Mouse (Mus musculus) midbrain, embryonic 13.5 days (tissue): ENCODE data around the gene Vdac2. TPM values are rescaled to one million over a fixed set of nuclear protein-coding genes. Genes with fewer than 3 reads are reported as not detected.

Experiments
- ATAC-seq: fragments of 200-750 bp; cut with Nextera tagmentation; 2 replicates; pipeline ENCODE4 v1.8.0; 2017; ENCODE audit warnings: mild to moderate bottlenecking, moderate TSS enrichment, moderate library complexity
- H3K27ac ChIP-seq: fragments of 300-500 bp; sonication (generic); 2 replicates; pipeline ENCODE4 v1.5.1; 2015; ENCODE audit warnings: inconsistent platforms, mild to moderate bottlenecking, moderate library complexity
- H3K27me3 ChIP-seq: fragments of 300-500 bp; sonication (generic); 2 replicates; pipeline ENCODE4 v1.6.1; 2015; ENCODE audit warnings: mild to moderate bottlenecking, inconsistent platforms
- H3K36me3 ChIP-seq: fragments of 300-500 bp; sonication (generic); 2 replicates; pipeline ENCODE4 v1.6.1; 2015; ENCODE audit warnings: mild to moderate bottlenecking, inconsistent platforms
- H3K4me1 ChIP-seq: fragments of 300-500 bp; sonication (generic); replicated peaks from 2 replicates; pipeline ENCODE4 v1.6.1; 2015; ENCODE audit warnings: inconsistent platforms
- H3K4me2 ChIP-seq: fragments of 300-500 bp; sonication (generic); replicated peaks from 2 replicates; pipeline ENCODE4 v1.6.1; 2015; ENCODE audit warnings: moderate library complexity, mild to moderate bottlenecking, inconsistent platforms
- H3K4me3 ChIP-seq: fragments of 300-500 bp; sonication (generic); replicated peaks from 2 replicates; pipeline ENCODE4 v1.5.1; 2015; ENCODE audit warnings: mild to moderate bottlenecking, inconsistent platforms
- H3K9ac ChIP-seq: fragments of 300-500 bp; sonication (generic); replicated peaks from 2 replicates; pipeline ENCODE4 v1.6.1; 2015; ENCODE audit warnings: mild to moderate bottlenecking, inconsistent platforms
- H3K9me3 ChIP-seq: fragments of 300-500 bp; sonication (generic); 2 replicates; pipeline ENCODE4 v1.6.1; 2016; ENCODE audit warnings: mild to moderate bottlenecking, inconsistent platforms
- WGBS: fragments of 180-500 bp; shearing (Covaris S2); methylation state at CpG from one replicate; pipeline ENCODE4 v1.1.7; 2015; 5-methylcytosine and 5-hydroxymethylcytosine counted together
- polyA plus RNA-seq: library from polyadenylated mRNA; unstranded; fragments of >200 nt; fragmentation: Nextera tagmentation; extraction: Ambion mirVana; gene quantifications from 2 replicates; pipeline ENCODE4 v1.2.1, GENCODE M21; 2015

Vdac2 gene
- polyA plus RNA-seq, 1 experiment from 2014 or later, result 266 TPM

DNA sequence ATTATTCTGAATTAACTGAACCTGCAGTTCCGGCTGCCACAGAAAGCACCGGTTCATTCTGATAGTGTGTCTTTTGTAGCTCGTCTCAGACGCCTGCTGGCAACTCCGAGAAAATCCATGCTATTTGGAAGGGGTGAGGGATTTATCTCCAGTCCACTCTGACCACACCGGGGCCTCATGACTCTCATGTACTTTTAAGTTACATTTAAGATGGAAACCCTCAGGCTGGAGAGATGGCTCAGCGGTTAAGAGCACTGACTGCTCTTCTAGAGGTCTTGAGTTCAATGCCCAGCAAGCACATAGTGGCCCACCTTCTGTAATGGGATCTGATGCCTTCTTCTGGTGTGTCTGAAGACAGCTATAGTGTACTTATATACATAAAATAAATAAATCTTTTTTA is 2.7 kb upstream of the Vdac2 start:
- Histone ChIP-seq H3K9me3 (no peaks in the 10 kb centered on the region), H3K4me2 (no peak overlapping the region), H3K9ac (no peak overlapping the region), H3K36me3 (no peaks in the 10 kb centered on the region), H3K4me1 (no peaks in the 10 kb centered on the region), H3K27me3 (no peaks in the 10 kb centered on the region), H3K27ac (no peak overlapping the region), H3K4me3 (no peak overlapping the region)
- no peak for ATAC-seq
- 68% methylated on average over 7 of the region's 7 CpGs for WGBS

DNA sequence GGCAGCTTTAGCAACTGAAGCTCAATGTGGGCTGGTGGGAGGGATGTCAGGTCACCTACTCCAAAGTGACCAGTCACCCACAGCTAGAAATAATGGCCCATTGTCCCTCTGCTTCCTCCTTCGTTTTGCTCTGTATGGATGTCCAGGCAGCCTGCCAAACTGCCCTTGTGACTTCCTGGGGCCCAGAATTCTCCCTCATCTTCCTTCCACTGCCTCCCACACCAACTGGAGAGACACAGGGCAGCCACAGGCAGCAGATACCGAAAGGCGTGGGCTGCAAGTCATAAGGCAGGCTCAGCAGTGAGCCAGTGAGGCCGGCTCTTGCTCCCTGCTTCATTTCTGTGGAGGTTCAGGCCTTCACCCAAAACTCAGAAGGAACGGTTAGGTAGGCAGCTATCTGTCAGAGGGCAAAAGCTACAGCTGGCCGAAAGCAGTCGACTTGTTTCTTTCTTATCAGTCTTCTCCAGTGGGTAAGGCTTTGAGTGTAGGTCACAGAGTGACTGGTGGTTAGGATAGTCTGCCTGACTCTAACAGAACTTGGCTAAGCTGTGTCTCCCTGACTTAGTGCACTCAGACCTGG is 2.2 kb upstream of the Vdac2 start:
- no peaks in the 10 kb centered on the region for H3K27me3 ChIP-seq
- H3K9me3 ChIP-seq, result no peaks in the 10 kb centered on the region
- no peak overlapping the region for H3K4me2 ChIP-seq
- no peak overlapping the region for H3K4me3 ChIP-seq
- H3K36me3 ChIP-seq, result no peaks in the 10 kb centered on the region
- no peak overlapping the region for H3K9ac ChIP-seq
- no peaks in the 10 kb centered on the region for H3K4me1 ChIP-seq
- no peak overlapping the region for H3K27ac ChIP-seq
- WGBS, result 68% methylated on average over 7 of the region's 7 CpGs
- ATAC-seq, result no peak

DNA sequence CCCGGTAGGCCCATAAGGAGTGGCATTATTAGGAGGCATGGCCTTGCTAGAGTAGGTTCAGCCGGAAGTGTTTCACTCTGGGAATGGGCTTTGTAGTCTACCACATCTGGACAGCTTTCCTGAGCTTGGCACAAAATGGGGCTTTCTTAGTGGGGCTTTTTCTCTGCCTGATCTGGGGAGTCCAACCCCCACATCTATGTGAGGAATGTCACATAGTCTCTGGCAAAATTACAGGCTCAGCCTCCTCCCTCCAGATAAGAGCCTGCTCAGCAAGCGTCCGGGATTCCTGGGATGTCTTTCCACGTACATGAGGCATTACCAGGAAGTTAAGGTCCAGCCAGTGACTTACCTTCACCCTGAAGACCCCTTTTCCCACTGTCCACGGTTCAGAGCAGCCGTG is 1.1 kb upstream of the Vdac2 start:
- WGBS, result 88% methylated on average over 7 of the region's 7 CpGs

DNA sequence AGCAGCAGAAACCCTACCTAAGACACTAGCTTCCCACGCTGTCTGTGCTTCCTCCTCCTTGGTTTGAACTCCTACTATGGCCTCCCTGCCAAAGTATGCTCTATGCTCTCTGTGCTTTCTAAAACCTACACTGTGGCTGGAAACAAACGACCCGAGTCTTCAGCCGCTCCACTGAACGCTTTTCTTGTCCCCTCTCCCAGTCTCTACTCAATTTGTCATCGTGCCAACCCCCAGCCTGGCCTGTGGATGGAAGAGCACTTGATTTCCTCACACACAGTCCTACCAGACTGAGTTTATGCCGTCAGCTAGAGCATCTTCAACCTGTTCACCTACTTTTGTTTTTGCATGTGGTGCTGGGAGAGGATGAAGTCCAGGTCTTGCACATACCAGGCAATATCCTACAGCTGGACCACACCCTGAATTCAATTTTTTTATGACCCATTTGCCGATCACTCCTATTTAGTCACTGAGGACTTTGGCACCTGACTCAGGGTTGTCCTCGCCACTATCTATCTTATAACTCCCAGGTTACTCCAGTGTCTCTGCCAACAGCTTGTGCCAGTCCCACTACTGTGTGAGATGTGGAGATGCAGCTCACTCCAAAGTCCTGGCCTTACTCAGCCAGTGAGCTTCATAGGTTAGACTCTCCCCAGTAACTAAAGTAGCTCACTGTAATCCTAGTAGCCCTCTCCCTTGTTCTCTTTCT is 901 bp downstream of the Vdac2 start:
- Histone ChIP-seq H3K27me3 (no peaks in the 10 kb centered on the region), H3K4me2 (no peak overlapping the region), H3K4me1 (peaks cover 6% of the 10 kb centered on the region), H3K9me3 (no peaks in the 10 kb centered on the region), H3K4me3 (no peak overlapping the region), H3K9ac (no peak overlapping the region), H3K36me3 (no peaks in the 10 kb centered on the region), H3K27ac (no peak overlapping the region)
- 89% methylated on average over 9 of the region's 9 CpGs for WGBS
- ATAC-seq, result no peak

More for the DNA sequence above, 1.1 kb upstream of the Vdac2 start:
- H3K4me2 ChIP-seq, result no peak overlapping the region
- H3K27me3 ChIP-seq, result no peaks in the 10 kb centered on the region
- ATAC-seq, result no peak
- no peaks in the 10 kb centered on the region for H3K4me1 ChIP-seq
- H3K9ac ChIP-seq, result no peak overlapping the region
- H3K36me3 ChIP-seq, result no peaks in the 10 kb centered on the region
- no peaks in the 10 kb centered on the region for H3K9me3 ChIP-seq
- H3K4me3 ChIP-seq, result no peak overlapping the region
- no peak overlapping the region for H3K27ac ChIP-seq

DNA sequence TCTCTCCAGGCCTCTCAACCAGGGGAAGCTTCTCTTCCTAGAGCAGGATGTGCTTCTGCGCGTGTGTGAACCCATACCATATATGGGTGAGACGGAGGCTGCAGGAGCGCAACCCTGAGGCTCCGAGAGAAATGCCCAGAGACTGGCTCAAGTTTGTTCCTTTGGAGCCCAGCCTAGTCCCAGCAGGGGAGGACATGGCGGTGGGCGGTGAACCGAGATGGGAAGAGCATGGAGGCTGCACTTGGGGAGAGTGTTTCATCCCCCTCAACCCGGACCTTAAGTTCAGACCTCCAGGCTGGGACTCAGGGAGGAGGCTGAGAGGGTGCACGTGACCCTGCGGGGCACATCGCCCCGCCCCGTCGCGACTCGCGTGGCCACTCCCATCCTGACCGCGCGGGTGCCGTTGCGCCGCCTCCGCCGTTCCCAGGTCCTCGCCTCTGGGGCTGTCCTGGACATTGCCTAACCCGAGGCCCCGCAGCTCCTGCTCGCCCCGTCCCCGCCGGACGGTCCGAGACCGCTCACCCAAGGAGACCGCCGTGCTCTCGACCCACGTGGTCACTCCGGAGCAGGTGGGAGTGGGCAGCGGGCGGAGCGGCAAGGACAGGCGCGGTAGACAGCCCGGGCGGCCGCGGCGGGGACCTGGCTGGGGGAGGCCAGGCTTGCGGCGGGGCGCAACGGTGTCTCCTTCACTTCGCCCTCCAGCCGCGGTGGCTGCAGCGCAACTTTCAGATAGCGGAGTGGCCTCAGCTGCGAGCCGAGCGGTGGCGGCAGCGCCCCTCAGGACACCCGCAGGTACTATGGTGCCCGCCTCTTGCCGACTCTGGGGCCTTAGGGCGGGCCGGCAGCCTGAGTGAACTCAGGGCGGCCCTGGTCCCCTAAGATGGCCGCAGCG is 6.1 kb downstream of the Vdac2 start:
- H3K9ac ChIP-seq, result peak overlapping the region; percentile 93
- peak overlapping the region; percentile 95 for H3K4me3 ChIP-seq
- ATAC-seq, result peak; percentile 97
- H3K4me1 ChIP-seq, result peaks cover 30% of the 10 kb centered on the region
- H3K4me2 ChIP-seq, result peak overlapping the region; percentile 88
- under 1% methylated on average over 73 of the region's 73 CpGs for WGBS
- no peaks in the 10 kb centered on the region for H3K9me3 ChIP-seq
- H3K27ac ChIP-seq, result peak overlapping the region; percentile 88
- H3K36me3 ChIP-seq, result peaks cover 19% of the 10 kb centered on the region
- H3K27me3 ChIP-seq, result no peaks in the 10 kb centered on the region

DNA sequence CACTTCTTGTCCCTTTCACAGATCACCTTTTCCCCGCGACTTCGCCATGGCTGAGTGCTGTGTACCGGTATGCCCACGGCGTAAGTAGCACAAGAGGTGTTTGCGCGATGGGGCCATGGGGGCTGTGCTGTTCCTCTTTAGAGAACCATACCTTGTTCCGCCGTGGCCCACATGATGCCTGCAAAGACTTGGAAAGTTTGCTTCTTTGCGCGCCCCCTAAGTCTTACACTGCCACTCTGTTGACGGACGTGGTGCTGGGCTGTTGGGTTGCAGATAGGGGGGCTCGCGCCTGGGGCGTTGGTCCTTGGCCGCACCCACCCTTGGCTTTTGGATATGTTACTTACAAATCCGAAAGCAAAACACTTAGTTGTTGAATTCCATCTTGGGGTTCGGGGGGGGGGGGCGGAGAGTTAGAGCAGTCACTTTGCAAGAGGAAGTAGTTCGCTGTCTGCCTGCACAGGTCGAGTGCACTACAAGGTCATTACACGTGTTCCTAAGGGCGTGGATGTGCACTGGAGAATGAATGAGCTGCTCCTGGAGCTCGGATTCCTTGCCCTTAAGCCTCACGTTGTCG is 6.9 kb downstream of the Vdac2 start:
- Histone ChIP-seq H3K27ac (peak overlapping the region; percentile 88), H3K36me3 (peaks cover 25% of the 10 kb centered on the region), H3K4me3 (peak overlapping the region; percentile 95), H3K27me3 (no peaks in the 10 kb centered on the region), H3K9ac (peak overlapping the region; percentile 93), H3K9me3 (no peaks in the 10 kb centered on the region), H3K4me2 (peak overlapping the region; percentile 88), H3K4me1 (peaks cover 30% of the 10 kb centered on the region)
- peak; percentile 64 for ATAC-seq
- under 1% methylated on average over 28 of the region's 28 CpGs for WGBS

DNA sequence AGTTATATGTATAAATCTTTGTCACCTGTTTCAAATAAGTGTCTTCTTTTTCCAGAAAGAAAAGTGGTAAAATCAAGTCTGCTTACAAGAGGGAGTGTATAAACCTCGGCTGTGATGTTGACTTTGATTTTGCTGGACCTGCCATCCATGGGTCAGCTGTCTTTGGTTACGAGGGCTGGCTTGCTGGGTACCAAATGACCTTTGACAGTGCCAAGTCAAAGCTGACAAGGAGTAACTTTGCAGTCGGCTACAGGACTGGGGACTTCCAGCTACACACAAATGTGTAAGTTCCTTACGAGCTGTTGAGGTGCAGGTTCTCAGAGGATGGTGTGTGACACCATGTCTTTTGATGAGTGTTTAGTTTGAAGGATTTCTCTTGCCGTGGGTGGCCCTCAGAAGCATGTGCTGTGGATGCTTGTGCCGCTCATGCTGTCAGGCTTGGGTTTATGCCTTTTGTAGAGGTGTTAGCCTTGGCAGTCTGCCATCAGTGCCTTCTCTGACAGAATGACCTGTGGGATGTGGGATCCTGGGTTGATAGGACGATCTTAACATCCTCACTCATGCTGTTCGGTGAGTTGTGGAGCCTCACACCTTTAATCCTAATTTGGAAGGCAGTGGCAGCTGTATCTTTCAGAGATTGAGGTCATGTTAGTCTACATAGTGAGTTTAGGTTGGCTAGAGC is 13.4 kb downstream of the Vdac2 start:
- Histone ChIP-seq H3K9me3 (no peaks in the 10 kb centered on the region), H3K9ac (no peak overlapping the region), H3K4me1 (peaks cover 9% of the 10 kb centered on the region), H3K4me2 (no peak overlapping the region), H3K27me3 (no peaks in the 10 kb centered on the region), H3K4me3 (no peak overlapping the region), H3K27ac (no peak overlapping the region), H3K36me3 (peaks cover 85% of the 10 kb centered on the region)
- no peak for ATAC-seq
- 88% methylated on average over 8 of the region's 8 CpGs for WGBS

DNA sequence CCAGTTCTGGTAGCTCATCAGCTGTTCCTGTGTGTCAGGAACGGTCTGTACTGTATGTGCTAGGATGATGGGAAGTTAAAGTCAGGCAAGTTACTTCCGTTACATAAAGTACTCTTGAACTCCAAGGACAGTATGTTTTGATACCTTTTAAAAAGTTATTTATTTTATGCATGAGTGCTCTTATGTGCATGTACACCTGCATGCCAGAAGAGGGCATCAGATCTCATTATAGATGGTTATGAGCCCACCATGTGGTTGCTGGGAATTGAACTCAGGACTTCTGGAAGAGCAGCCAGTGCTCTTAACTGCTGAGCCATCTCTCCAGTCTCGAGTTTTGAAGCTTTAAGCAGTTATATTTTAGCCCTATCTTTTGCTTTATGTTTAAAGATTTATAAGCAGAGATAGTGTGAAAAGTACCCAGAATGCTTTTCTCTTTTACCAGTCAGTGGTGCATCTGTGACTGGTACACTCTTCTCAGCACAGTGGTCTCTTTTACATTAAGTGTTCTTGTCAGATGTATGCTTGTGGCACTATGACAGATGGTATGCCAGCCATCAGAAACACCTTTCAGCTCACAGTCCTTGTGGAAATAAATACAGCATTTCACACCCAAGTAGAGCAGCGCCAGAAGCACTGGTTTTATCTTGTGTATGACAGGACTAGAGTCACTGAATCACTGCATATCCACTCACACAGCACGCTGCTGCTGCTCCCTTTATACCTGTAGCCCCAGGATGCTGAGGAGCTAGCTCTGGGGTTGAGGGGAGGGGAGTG is 17.0 kb downstream of the Vdac2 start:
- H3K4me3 ChIP-seq, result no peak overlapping the region
- H3K36me3 ChIP-seq, result peaks cover 96% of the 10 kb centered on the region
- no peak overlapping the region for H3K9ac ChIP-seq
- 93% methylated on average over 5 of the region's 5 CpGs for WGBS
- no peaks in the 10 kb centered on the region for H3K27me3 ChIP-seq
- no peaks in the 10 kb centered on the region for H3K9me3 ChIP-seq
- H3K4me1 ChIP-seq, result peaks cover 4% of the 10 kb centered on the region
- ATAC-seq, result no peak
- H3K27ac ChIP-seq, result no peak overlapping the region
- no peak overlapping the region for H3K4me2 ChIP-seq

DNA sequence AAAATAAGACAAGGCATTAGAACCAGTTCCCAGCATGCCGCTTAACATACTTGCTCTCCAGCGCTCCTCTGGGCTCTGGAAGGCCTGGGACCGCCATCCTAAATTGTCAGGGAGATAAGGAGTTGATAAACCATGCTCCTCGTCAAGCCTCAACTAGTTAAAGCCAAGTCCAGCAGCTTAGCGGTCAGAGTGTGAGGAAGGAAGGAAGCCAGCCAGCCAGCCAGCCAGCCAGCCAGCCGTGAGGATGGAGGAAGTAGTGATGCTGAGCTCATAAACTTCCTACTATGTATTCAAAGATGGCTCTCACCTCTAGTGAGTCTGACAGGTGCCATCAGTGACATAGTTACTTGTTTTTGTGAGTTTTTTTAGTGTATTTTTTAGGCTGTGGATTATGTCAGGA is 18.2 kb downstream of the Vdac2 start:
- H3K9ac ChIP-seq, result no peak overlapping the region
- H3K4me2 ChIP-seq, result no peak overlapping the region
- peaks cover 86% of the 10 kb centered on the region for H3K36me3 ChIP-seq
- WGBS, result 90% methylated on average over 6 of the region's 6 CpGs
- no peak overlapping the region for H3K4me3 ChIP-seq
- no peak for ATAC-seq
- H3K27me3 ChIP-seq, result no peaks in the 10 kb centered on the region
- H3K9me3 ChIP-seq, result no peaks in the 10 kb centered on the region
- peaks cover 16% of the 10 kb centered on the region for H3K4me1 ChIP-seq
- H3K27ac ChIP-seq, result no peak overlapping the region

DNA sequence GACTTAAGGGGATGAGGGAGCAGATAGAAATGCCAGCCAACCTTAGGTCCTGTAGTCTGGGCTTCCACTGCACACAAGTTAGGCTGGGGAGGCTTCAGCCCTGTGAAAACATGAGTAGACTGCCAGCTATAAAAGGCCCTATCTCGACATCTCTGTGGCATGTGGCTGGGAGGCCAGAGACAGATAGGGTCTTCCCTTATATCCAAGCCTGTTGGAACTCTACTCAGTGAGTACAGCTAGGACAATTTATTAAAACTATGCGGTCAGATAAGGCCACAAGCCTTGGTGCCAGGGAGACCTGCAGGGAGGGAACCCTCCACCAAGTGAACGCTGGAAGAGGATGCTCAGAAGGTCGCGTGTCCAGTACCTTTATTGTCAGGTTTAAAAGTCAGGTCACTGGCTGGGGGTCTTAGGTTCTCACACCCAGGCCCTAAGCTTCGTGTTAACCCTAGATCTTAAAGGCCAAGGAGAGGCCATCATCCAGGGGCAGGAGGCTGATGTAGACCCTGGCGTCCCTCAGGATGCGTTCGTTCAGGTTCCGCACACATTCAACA is 21.9 kb downstream of the Vdac2 start:
- no peak for ATAC-seq
- WGBS, result 23% methylated on average over 10 of the region's 10 CpGs
- Histone ChIP-seq H3K36me3 (peaks cover 50% of the 10 kb centered on the region), H3K27me3 (no peaks in the 10 kb centered on the region), H3K4me3 (peak overlapping the region; percentile 69), H3K4me2 (peak overlapping the region; percentile 99), H3K27ac (0 out of 2 replicates have a peak overlapping the region, but pooled peaks have one; percentile 56), H3K4me1 (peaks cover 18% of the 10 kb centered on the region), H3K9me3 (no peaks in the 10 kb centered on the region), H3K9ac (no peak overlapping the region)
